Mouse (Mus musculus): ENCODE results near the gene Siah3.

Siah3 gene

GRCm38 (mm10) chr14:75524648-75525047, 68.9 kb downstream of the Siah3 start:
- DNase-seq (ENCODE audit: low spot score), result no peak

GRCm38 (mm10) chr14:75525376-75526145, 69.8 kb downstream of the Siah3 start:
- no peak for DNase-seq (ENCODE audit: low spot score)

- DNase-seq (ENCODE audit: low spot score), result peak; percentile 6
These were observed 71.8 kb downstream of the Siah3 start for GRCm38 (mm10) chr14:75527464-75528190.

DNA sequence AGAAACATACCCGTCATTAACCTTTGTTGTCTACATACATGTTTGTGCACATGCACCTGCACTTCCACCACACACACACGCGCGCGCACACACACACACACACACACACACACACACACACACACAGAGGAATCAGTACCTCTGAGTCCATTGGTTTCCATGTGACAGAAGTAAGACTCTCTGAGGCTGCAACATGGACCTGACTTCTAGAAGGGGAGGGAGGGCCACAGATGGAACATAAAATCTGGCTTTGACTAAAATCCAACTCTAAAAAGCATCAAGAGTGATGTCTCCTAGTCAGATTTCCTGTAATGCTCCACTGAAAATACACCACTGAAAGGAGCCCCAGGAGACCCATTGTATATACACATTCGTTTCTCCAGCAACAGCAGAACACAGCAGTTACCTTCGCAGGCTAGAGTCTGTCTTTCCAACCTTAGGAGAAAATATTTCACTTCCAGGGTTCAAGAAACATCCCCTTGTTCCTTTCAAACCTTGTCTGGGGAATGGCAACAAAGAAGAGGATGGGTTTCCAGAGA, 75.1 kb downstream of the Siah3 start:
- no peak for DNase-seq (ENCODE audit: low spot score)

DNA sequence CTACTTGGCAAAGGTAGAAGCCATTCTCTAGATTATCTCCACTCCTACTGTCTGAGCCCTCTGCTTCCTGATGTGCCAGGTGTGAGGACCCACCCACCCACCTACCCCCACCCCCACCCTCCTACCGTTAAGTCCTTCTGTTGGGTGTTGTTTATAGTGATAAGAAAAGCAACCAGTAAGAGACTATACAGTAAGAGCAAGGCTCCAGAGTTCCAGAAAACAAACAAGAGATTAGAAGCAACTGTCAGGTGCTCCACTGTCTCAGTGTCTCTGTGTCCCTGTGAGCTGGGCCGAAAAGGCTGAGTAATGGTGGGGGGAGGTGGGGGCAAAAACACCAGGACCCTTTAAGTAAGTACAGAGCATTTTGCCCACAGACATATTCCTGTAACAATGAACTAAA, 83.4 kb downstream of the Siah3 start:
- no peak for DNase-seq (ENCODE audit: low spot score)

- DNase-seq (ENCODE audit: low spot score), result no peak
These were observed 84.6 kb downstream of the Siah3 start for GRCm38 (mm10) chr14:75540216-75540995.

GRCm38 (mm10) chr14:75540996-75541350, 85.2 kb downstream of the Siah3 start:
- no peak for DNase-seq (ENCODE audit: low spot score)

GRCm38 (mm10) chr14:75541731-75542130, 85.9 kb downstream of the Siah3 start:
- no peak for DNase-seq (ENCODE audit: low spot score)

GRCm38 (mm10) chr14:75561577-75562331, 106.0 kb downstream of the Siah3 start:
- DNase-seq (ENCODE audit: low spot score), result no peak

DNA sequence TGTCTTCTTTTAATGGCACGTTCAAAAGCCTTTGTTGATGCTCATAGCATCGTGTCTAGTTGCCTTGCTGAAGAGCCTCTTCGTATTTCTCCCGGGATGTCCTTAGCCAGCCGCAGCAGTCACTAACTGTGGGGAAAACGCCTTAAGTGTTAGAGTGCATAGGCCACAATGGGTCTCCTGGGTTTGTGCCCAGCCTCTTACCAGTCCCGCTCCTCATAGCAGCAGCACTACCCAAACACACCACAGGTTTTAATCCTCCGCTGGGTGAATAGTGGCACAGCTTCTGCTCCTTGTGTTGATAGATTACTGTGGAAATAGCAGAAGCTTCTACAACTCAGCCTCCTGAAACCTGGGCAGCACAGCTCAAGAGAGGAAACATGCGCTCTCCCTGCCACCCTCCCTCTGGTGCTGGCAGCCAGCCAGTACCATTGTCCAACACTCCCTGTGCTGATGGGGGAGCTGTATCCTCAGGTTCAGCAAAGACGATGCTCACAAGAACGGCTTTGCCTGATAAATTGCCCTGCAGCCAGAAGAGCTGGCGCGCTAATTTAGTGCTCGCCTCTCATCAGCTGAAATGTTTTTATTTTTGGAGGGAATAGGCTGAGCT, 109.9 kb downstream of the Siah3 start:
- DNase-seq (ENCODE audit: low spot score), result no peak

GRCm38 (mm10) chr14:75566303-75566702, 110.5 kb downstream of the Siah3 start:
- no peak for DNase-seq (ENCODE audit: low spot score)

- DNase-seq (ENCODE audit: low spot score), result no peak
These were observed 123.2 kb downstream of the Siah3 start for GRCm38 (mm10) chr14:75579010-75579409.
